Mouse (Mus musculus): Measurements from ENCODE around the gene Ppm1g.

GRCm38 (mm10) chr5:31162462-31162861 lies 58.0 kb downstream of the Ppm1g start:
- no peak for TF ChIP-seq CTCF (IDR thresholded peaks at IDR 0.05; ENCODE audit: insufficient read depth, low read length)
- TF ChIP-seq POLR2A (IDR thresholded peaks at IDR 0.05; ENCODE audit: borderline replicate concordance, extremely low read depth, low read depth, low read length), result no peak

All from lung, adult 2 months (tissue).